Mouse (Mus musculus) neural tube, embryonic 13.5 days (tissue): Measurements from ENCODE around the gene Syncrip. TPM values are rescaled to one million over a fixed set of nuclear protein-coding genes. Genes with fewer than 3 reads are reported as not detected.
"Not testable (repeated sequence)": the region's sequence is repeated elsewhere in the genome, so short reads cannot be mapped to it uniquely, and the experiment has no call there.

Experiments used
- ATAC-seq: fragments of 200-750 bp; cut with Nextera tagmentation; 2 replicates; pipeline ENCODE4 v1.8.0; 2017; ENCODE audit warnings: low read depth, mild to moderate bottlenecking, moderate TSS enrichment, moderate library complexity
- H3K27ac ChIP-seq: fragments of 300-500 bp; sonication (generic); replicated peaks from 2 replicates; pipeline ENCODE4 v1.5.1; 2015; ENCODE audit warnings: moderate library complexity, mild to moderate bottlenecking, inconsistent platforms
- H3K27me3 ChIP-seq: fragments of 300-500 bp; sonication (generic); 2 replicates; pipeline ENCODE4 v1.6.1; 2015; ENCODE audit warnings: mild to moderate bottlenecking, inconsistent platforms
- H3K36me3 ChIP-seq: fragments of 300-500 bp; sonication (generic); 2 replicates; pipeline ENCODE4 v1.6.1; 2015; ENCODE audit warnings: mild to moderate bottlenecking, inconsistent platforms
- H3K4me1 ChIP-seq: fragments of 300-500 bp; sonication (generic); replicated peaks from 2 replicates; pipeline ENCODE4 v1.6.1; 2015; ENCODE audit warnings: inconsistent platforms
- H3K4me2 ChIP-seq: fragments of 300-500 bp; sonication (generic); 2 replicates; pipeline ENCODE4 v1.6.1; 2015; ENCODE audit warnings: inconsistent platforms, mild to moderate bottlenecking, moderate library complexity
- H3K4me3 ChIP-seq: fragments of 300-500 bp; sonication (generic); 2 replicates; pipeline ENCODE4 v1.5.1; 2015; ENCODE audit warnings: mild to moderate bottlenecking, inconsistent platforms
- H3K9ac ChIP-seq: fragments of 300-500 bp; sonication (generic); 2 replicates; pipeline ENCODE4 v1.6.1; 2015; ENCODE audit warnings: moderate library complexity, mild to moderate bottlenecking, inconsistent platforms
- H3K9me3 ChIP-seq: fragments of 300-500 bp; sonication (generic); 2 replicates; pipeline ENCODE4 v1.6.1; 2016; ENCODE audit warnings: inconsistent platforms
- WGBS: fragments of 180-500 bp; shearing (Covaris S2); methylation state at CpG from one replicate; pipeline ENCODE4 v1.1.7; 2015; 5-methylcytosine and 5-hydroxymethylcytosine counted together
- polyA plus RNA-seq: library from polyadenylated mRNA; unstranded; fragments of >200 nt; fragmentation: Nextera tagmentation; extraction: Ambion mirVana; gene quantifications from 2 replicates; pipeline ENCODE4 v1.2.1, GENCODE M21; 2015

Gene Syncrip
- 76.1 and 85.3 TPM in 2 replicates for polyA plus RNA-seq

DNA sequence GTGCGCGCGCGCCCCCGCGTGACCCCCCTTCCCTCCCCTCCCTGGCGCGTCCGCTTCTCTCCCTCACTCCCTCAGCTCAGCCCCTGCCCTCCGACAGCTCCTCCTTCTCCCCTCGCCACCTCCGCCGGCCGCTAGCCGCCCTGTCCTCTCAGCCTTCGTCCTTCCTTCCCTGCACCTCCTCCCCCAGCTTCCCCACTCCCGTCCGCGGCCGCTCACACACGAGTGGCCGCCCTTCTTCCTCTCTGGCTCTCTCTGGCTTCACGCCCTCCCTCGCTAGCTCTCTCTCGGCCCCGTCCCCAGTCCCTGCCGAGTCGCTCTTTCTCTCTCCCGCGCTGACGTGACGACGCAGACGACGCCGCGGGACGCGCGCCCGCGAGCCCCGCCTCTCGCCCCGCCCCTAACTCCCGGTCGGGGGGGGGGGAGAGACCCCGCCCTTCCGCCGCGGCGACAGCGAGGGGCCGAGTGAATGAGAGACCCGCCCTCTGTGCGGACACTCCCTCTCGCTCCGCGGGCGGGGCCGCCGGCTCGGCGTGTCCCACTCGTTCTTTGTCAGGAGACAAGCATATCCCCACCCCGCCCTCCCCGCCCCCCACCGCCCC, at the start of gene Syncrip:
Syncrip (minus strand) TSS at position 345 of the 599 bp plus-strand sequence.
- not testable (repeated sequence) for H3K27me3 ChIP-seq, H3K36me3 ChIP-seq, H3K9me3 ChIP-seq
- H3K4me1 ChIP-seq: peaks cover 36% of the 10 kb centered on the region
- peak within 1 kb of the TSS; percentile 89 for H3K4me2 ChIP-seq
- peak within 1 kb of the TSS; percentile 94 for H3K4me3 ChIP-seq
- H3K9ac ChIP-seq: peak within 1 kb of the TSS; percentile 99
- H3K27ac ChIP-seq: peak within 1 kb of the TSS; percentile 100
- ATAC-seq: peak; percentile 95
- WGBS: under 1% methylated on average over 58 of the region's 68 CpGs

DNA sequence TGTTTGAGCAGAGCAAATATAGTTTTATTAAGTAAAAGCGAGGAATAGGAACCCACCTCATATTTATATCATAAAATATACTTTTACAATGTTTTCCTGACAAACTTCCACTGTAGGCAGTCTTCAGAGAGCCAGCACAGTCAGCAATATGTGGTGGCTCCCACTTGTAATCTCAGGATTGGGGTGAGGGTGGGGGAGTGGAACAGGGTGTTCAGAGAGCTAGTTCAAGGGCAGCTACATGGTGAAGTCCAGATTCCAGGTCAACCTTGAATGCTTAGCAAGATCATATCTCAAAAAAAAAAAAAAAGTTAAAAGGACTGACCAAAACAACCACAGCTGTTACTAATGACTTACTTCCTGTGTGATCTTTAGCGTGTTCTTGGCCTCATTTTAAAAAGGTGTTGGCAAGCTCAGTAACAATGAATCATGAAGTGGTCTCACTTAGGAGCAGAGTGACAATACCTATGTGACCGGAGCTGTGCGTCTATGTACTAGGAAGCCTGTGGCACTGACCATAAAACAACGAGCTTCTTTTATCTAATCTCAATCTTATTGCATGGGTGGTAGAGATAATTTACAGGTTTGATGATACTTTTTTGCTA, 47.7 kb upstream of the Syncrip start:
- H3K27ac ChIP-seq: no peak overlapping the region
- ATAC-seq: no peak
- WGBS: 84% methylated on average over 5 of the region's 5 CpGs

DNA sequence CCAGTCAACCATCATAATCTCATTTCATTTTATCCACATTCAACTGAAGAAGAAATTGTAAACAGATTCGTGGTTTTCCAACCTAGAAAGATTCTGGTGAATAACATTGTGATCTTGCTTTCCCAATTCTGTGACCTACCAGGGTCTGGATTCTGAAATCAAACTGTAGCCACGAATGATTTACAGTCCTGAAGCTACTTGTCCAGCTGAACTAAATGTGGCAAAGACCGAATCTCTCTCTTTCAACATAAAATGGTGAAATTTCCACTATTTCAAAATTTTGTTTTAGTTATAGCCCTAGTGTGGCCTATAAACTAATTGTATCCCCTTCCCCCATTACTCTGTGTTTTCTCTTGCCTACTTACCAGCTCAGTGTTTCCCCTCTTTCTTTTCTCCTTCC, 47.2 kb upstream of the Syncrip start:
- no peak overlapping the region for H3K27ac ChIP-seq
- no peaks in the 10 kb centered on the region for H3K9me3 ChIP-seq
- H3K36me3 ChIP-seq: no peaks in the 10 kb centered on the region
- ATAC-seq: no peak
- no peaks in the 10 kb centered on the region for H3K27me3 ChIP-seq
- WGBS: 87% methylated on average over 3 of the region's 3 CpGs
- H3K9ac ChIP-seq: no peak overlapping the region
- H3K4me3 ChIP-seq: no peak overlapping the region
- no peak overlapping the region for H3K4me2 ChIP-seq
- no peaks in the 10 kb centered on the region for H3K4me1 ChIP-seq

More for the DNA sequence above, 47.7 kb upstream of the Syncrip start:
- Histone ChIP-seq H3K27me3 (no peaks in the 10 kb centered on the region), H3K4me2 (no peak overlapping the region), H3K4me1 (no peaks in the 10 kb centered on the region), H3K9ac (no peak overlapping the region), H3K36me3 (no peaks in the 10 kb centered on the region), H3K9me3 (no peaks in the 10 kb centered on the region), H3K4me3 (no peak overlapping the region)

DNA sequence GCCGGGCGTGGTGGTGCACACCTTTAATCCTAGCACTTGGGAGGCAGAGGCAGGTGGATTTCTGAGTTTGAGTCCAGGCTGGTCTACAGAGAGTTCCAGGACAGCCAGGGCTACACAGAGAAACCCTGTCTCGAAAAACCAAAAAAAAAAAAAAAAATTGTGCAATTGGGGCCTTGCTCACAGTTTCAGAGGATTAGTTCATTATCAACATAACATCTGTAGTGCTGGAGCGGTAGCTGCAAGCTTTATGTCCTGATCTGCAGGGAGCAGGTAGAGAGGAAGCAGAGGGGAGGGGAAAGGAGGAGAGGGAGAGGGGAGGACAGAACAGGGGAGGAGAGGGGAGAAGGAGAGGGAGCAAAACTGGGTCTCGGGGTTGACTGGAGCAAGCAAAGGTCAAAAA, 46.4 kb upstream of the Syncrip start:
- Histone ChIP-seq H3K4me3 (no peak overlapping the region), H3K9ac (no peak overlapping the region), H3K4me1 (no peaks in the 10 kb centered on the region), H3K27ac (no peak overlapping the region), H3K4me2 (no peak overlapping the region), H3K36me3 (no peaks in the 10 kb centered on the region), H3K9me3 (no peaks in the 10 kb centered on the region), H3K27me3 (no peaks in the 10 kb centered on the region)
- WGBS: 81% methylated on average over 5 of the region's 5 CpGs
- ATAC-seq: no peak

DNA sequence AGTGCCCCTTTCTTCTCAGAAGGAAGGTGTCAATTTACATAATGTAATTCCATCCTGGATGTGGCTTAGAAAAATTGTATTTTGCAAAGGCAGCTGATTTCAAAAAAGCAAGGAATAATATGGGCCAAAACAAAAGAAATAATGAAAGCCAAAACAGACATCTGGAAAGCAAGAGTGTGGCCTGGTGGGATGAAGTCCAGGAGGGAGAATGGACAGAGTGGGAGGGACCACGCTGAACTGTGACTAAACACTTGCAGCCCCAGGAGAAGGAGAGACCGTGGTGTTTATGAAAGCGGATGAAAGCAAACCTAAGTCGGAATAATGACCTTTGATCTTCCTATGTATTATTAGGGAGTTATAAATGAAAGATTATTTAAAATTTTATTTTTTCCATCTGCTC, 45.6 kb upstream of the Syncrip start:
- Histone ChIP-seq H3K9ac (no peak overlapping the region), H3K9me3 (no peaks in the 10 kb centered on the region), H3K36me3 (no peaks in the 10 kb centered on the region), H3K4me1 (peaks cover 3% of the 10 kb centered on the region; the same call in 1 of the 2 replicates), H3K4me3 (no peak overlapping the region), H3K27me3 (no peaks in the 10 kb centered on the region), H3K4me2 (no peak overlapping the region), H3K27ac (no peak overlapping the region)
- 78% methylated on average over 4 of the region's 4 CpGs for WGBS
- ATAC-seq: no peak

DNA sequence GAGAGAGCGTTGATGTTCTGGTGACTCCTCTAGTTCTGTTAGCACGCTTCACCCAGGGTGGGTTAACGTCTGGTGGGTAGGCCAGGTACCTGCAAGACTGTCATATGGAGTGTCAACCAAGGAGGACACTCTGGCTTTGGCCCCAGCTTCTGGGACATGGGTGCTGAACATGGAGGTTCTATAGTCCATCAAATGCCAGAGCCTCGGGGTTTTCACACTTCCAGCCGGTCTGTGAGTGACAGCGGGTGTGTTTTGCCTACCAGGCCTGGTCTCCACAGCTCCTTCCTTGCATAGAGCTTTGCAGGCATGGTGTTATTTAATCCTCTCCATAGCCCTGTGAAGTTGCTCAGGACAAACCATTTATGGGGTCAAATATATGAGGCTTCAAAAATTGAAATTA, 43.0 kb upstream of the Syncrip start:
- Histone ChIP-seq H3K9ac (no peak overlapping the region), H3K27ac (no peak overlapping the region), H3K4me2 (no peak overlapping the region), H3K9me3 (no peaks in the 10 kb centered on the region), H3K36me3 (peaks cover 9% of the 10 kb centered on the region), H3K27me3 (no peaks in the 10 kb centered on the region), H3K4me1 (peaks cover 13% of the 10 kb centered on the region), H3K4me3 (no peak overlapping the region)
- ATAC-seq: no peak
- 88% methylated on average over 6 of the region's 6 CpGs for WGBS

DNA sequence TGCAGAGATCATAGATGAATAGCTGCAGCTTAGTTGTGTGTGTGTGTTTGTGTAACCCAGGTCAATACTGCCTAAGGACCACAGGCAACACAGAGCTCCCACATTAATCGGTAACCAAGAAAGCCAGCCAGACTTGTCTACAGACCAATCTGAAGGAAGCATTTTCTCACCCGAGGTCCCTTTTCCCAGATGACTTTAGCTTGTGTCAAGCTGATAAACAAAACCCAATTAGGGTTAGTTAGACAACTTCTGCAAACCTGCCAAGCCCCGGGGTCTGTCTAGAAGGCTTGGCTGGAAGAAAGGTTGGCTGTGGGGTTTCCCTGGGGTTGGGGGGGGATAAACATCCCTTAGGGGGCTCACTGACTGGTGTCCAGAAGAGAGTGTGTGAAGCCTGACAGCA, 42.4 kb upstream of the Syncrip start:
- no peaks in the 10 kb centered on the region for H3K27me3 ChIP-seq
- no peak overlapping the region for H3K4me2 ChIP-seq
- no peak for ATAC-seq
- WGBS: 76% methylated on average over 3 of the region's 3 CpGs
- H3K9me3 ChIP-seq: no peaks in the 10 kb centered on the region
- H3K36me3 ChIP-seq: peaks cover 14% of the 10 kb centered on the region
- H3K27ac ChIP-seq: no peak overlapping the region
- H3K4me1 ChIP-seq: peaks cover 19% of the 10 kb centered on the region
- no peak overlapping the region for H3K4me3 ChIP-seq
- H3K9ac ChIP-seq: no peak overlapping the region

DNA sequence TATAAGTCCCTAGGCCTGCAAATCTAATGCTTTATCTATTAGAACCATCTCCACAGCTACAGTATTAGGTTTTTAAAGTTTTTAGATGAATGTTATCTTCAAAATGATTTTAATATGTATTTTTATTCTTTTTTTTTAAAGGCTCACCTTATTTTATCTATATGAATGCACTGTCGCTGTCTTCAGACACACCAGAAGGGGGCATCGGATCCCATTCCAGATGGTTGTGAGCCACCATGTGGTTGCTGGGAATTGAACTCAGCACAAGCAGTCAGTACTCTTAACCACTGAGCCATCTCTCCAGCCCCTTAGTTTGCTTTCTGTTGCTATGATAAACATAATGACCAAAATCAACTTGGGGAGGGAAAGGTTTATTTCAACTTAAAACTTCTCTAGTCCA, 42.0 kb upstream of the Syncrip start:
- no peak overlapping the region for H3K4me2 ChIP-seq
- no peaks in the 10 kb centered on the region for H3K27me3 ChIP-seq
- H3K4me1 ChIP-seq: peaks cover 23% of the 10 kb centered on the region
- WGBS: 92% methylated on average over 2 of the region's 2 CpGs
- no peak for ATAC-seq
- no peak overlapping the region for H3K9ac ChIP-seq
- peaks cover 19% of the 10 kb centered on the region for H3K36me3 ChIP-seq
- no peak overlapping the region for H3K27ac ChIP-seq
- H3K9me3 ChIP-seq: no peaks in the 10 kb centered on the region
- H3K4me3 ChIP-seq: no peak overlapping the region

DNA sequence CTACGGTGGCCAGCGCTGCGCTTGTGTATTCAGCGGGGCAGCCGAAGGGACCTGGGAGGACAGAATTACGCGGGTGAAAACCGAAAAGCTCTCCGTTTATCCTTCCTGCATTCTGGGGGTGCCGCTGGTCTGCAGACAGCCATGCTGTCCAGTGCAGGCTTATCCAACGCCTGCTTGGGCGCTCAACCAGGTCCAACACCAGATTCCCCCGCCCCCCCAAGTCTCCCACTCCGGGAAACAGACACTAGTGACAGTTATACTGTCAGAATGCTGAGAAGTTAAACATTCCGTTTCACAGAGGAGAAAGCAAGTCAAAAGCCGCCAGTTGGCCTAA, 40.9 kb upstream of the Syncrip start:
- ATAC-seq: no peak; the same call in 1 of the 2 replicates
- H3K4me1 ChIP-seq: peaks cover 29% of the 10 kb centered on the region
- peak overlapping the region; percentile 80 for H3K27ac ChIP-seq
- H3K9me3 ChIP-seq: no peaks in the 10 kb centered on the region
- WGBS: 1% methylated on average over 16 of the region's 16 CpGs
- peak overlapping the region; percentile 65 for H3K9ac ChIP-seq
- H3K36me3 ChIP-seq: peaks cover 19% of the 10 kb centered on the region
- peak overlapping the region; percentile 68 for H3K4me2 ChIP-seq
- H3K27me3 ChIP-seq: no peaks in the 10 kb centered on the region
- H3K4me3 ChIP-seq: peak overlapping the region; percentile 84

DNA sequence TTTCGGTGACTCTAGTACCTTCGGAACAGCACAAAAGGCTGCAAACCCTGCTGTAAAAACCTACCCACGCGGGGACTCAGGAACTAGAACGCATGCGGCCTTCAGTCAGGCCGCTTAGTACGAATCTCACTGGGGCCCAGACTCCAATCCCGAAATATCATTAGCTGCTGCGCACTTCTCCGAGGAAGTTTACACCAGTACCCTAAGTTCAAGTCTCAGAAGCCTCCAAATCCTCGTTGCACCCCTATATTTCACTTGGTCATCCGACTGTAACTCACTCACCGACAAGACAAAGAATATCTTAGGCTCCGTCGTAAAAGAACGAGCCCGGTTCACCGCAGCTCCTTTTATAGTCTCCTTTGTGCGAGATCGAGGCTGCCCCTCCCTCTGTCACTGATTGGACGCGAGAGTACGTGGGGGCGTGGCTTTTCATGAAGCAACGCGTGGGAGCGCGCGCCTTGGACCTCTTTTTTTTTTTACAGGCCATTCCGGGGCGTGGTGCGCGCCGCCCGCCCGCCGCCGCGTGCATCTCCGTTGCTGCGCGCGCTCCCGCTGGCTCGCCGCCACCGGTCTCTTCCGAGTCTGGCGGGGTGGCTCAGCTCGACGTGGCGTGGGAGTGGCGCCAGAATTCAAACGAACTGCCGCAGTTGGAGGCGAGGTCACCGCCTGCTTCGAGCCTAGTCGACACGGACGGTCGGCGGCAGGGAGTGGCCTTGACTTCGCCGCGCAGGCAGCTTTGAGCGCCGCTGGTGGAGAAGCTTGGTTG, 40.4 kb upstream of the Syncrip start:
- Histone ChIP-seq H3K36me3 (peaks cover 19% of the 10 kb centered on the region), H3K9me3 (no peaks in the 10 kb centered on the region), H3K4me1 (peaks cover 29% of the 10 kb centered on the region), H3K4me2 (peak overlapping the region; percentile 88), H3K4me3 (peak overlapping the region; percentile 84), H3K9ac (peak overlapping the region; percentile 96), H3K27me3 (no peaks in the 10 kb centered on the region), H3K27ac (peak overlapping the region; percentile 96)
- under 1% methylated on average over 69 of the region's 69 CpGs for WGBS
- ATAC-seq: peak; percentile 90

DNA sequence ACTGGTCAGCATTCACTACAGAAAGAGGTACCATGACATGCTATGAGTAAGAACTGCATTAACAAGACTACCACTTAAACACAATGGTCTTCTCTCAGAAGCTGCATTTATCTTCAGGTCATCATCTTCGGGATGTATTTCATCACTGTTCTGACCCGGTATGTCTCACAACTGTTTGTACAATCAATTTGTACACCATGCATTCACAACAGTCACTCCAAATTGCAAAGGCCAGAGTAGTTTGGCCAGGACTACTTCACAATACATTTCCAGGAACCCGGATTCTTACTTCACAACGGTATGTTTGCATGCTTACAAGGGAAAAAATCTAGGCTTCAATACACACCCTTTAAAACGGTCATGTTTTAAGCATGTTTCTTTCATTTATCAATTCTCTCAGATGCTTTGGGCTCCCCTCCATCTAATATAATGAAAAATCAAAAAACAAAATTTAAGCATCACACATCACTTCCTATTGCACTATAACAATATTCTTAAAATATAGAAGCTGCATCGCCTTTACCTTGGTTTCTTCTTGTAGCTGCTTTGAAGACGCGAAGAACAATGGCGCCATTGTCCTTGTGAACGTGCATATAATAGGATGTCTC, 39.7 kb upstream of the Syncrip start:
- Histone ChIP-seq H3K27me3 (no peaks in the 10 kb centered on the region), H3K4me2 (peak overlapping the region; percentile 88), H3K9me3 (no peaks in the 10 kb centered on the region), H3K4me3 (peak overlapping the region; percentile 84), H3K27ac (peak overlapping the region; percentile 96), H3K9ac (peak overlapping the region; percentile 96), H3K4me1 (peaks cover 29% of the 10 kb centered on the region), H3K36me3 (peaks cover 19% of the 10 kb centered on the region)
- no peak for ATAC-seq
- WGBS: under 1% methylated on average over 10 of the region's 10 CpGs

DNA sequence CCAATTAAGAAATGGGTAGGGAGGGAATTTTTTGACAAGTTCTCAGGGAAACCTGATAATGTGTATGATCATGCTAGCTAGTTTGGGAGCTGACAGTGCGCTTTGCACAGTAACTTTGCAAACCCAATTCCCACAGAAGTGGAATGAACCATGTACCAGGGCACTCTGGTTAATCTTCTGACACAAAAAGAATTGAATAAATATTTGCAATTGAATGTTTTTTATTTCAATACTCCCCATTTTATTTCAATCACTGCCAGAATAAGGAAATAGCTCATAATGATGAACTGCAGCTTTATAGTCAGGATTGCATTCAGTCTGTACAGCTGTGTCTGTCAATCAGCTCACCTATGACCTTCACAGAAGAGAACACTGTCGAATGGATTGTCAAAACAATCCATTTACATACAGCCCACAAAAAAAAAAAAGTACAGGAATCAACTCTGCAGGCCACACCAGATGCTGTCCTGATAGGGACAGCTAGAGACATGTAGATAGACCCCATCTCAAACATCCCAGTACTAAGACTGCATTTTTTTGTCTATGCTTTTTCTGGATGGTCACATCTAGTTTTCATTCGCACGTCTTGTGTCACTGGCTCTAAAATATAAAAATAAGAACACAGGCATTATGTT, 38.6 kb upstream of the Syncrip start:
- no peaks in the 10 kb centered on the region for H3K27me3 ChIP-seq
- H3K9ac ChIP-seq: peak overlapping the region; percentile 96
- ATAC-seq: no peak
- peaks cover 19% of the 10 kb centered on the region for H3K36me3 ChIP-seq
- H3K9me3 ChIP-seq: no peaks in the 10 kb centered on the region
- peaks cover 29% of the 10 kb centered on the region for H3K4me1 ChIP-seq
- 22% methylated on average over 4 of the region's 4 CpGs for WGBS
- H3K27ac ChIP-seq: 0 out of 2 replicates have a peak overlapping the region, but pooled peaks have one; percentile 1
- peak overlapping the region; percentile 88 for H3K4me2 ChIP-seq
- H3K4me3 ChIP-seq: peak overlapping the region; percentile 84
